Mouse (Mus musculus) hindbrain, embryonic 12.5 days (tissue): ENCODE data around the gene Msx3. TPM values are rescaled to one million over a fixed set of nuclear protein-coding genes. Genes with fewer than 3 reads are reported as not detected.

Experiments used
- ATAC-seq: fragments of 200-750 bp; cut with Nextera tagmentation; 2 replicates; pipeline ENCODE4 v1.8.0; 2017; ENCODE audit warnings: moderate TSS enrichment; ENCODE audit not compliant: low FRiP score
- H3K27ac ChIP-seq: fragments of 300-500 bp; sonication (generic); 2 replicates; pipeline ENCODE4 v1.5.1; 2016; ENCODE audit warnings: mild to moderate bottlenecking
- H3K27me3 ChIP-seq: fragments of 300-500 bp; sonication (generic); 2 replicates; pipeline ENCODE4 v1.6.1; 2016; ENCODE audit warnings: mild to moderate bottlenecking
- H3K36me3 ChIP-seq: fragments of 300-500 bp; sonication (generic); 2 replicates; pipeline ENCODE4 v1.6.1; 2016; ENCODE audit warnings: mild to moderate bottlenecking
- H3K4me1 ChIP-seq: fragments of 300-500 bp; sonication (generic); 2 replicates; pipeline ENCODE4 v1.6.1; 2016
- H3K4me2 ChIP-seq: fragments of 300-500 bp; sonication (generic); replicated peaks from 2 replicates; pipeline ENCODE4 v1.6.1; 2016; ENCODE audit warnings: mild to moderate bottlenecking
- H3K4me3 ChIP-seq: fragments of 300-500 bp; sonication (generic); 2 replicates; pipeline ENCODE4 v1.5.1; 2016; ENCODE audit warnings: mild to moderate bottlenecking
- H3K9ac ChIP-seq: fragments of 300-500 bp; sonication (generic); 2 replicates; pipeline ENCODE4 v1.6.1; 2016; ENCODE audit warnings: mild to moderate bottlenecking, moderate library complexity
- H3K9me3 ChIP-seq: fragments of 300-500 bp; sonication (generic); replicated peaks from 2 replicates; pipeline ENCODE4 v1.6.1; 2016; ENCODE audit warnings: mild to moderate bottlenecking
- WGBS: fragments of 180-500 bp; shearing (Covaris S2); methylation state at CpG from one replicate; pipeline ENCODE4 v1.1.7; 2016; 5-methylcytosine and 5-hydroxymethylcytosine counted together
- polyA plus RNA-seq: library from polyadenylated mRNA; unstranded; fragments of >200 nt; fragmentation: Nextera tagmentation; extraction: Ambion mirVana; gene quantifications from 2 replicates; pipeline ENCODE4 v1.2.1, GENCODE M21; 2016

The Msx3 gene
- polyA plus RNA-seq, 1 experiment from 2014 or later: 69.1 TPM

DNA sequence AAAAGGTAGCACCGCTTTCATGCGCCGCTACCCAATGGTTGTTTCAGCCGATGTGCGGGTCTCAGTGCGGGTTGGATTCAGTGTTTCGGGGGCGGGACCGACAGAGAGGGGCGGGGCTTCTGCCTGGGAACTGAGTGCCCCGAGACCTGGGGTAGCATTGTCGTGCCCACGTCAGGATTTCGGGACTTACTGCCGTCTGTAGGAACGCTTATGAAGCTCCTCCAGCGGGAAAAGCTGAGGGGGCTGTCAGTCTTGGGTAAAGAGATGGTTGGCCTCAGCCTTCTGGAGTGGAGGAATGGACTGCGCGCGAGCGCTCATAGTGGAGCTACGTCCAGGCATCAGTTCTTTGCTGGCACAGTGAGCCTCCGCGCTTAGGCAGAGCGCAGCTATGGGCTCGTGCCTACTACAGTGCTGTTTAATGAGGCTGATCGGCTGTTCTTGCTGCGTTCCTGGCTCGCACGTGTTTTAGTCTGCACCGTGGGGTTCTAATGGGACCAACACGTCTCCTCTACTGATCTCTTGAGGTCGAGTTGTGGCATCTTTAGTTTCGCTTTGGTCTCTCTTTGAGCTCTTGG lies 313 bp upstream of the Msx3 start:
- under 1% methylated on average over 34 of the region's 34 CpGs for WGBS
- Histone ChIP-seq H3K27ac (peak overlapping the region; percentile 71), H3K36me3 (no peaks in the 10 kb centered on the region), H3K9me3 (no peaks in the 10 kb centered on the region), H3K9ac (peak overlapping the region; percentile 58; the same call in 1 of the 2 replicates), H3K4me1 (peaks cover 33% of the 10 kb centered on the region), H3K4me3 (peak overlapping the region; percentile 54), H3K4me2 (peak overlapping the region; percentile 70), H3K27me3 (peaks cover 87% of the 10 kb centered on the region)
- peak; percentile 85 for ATAC-seq

DNA sequence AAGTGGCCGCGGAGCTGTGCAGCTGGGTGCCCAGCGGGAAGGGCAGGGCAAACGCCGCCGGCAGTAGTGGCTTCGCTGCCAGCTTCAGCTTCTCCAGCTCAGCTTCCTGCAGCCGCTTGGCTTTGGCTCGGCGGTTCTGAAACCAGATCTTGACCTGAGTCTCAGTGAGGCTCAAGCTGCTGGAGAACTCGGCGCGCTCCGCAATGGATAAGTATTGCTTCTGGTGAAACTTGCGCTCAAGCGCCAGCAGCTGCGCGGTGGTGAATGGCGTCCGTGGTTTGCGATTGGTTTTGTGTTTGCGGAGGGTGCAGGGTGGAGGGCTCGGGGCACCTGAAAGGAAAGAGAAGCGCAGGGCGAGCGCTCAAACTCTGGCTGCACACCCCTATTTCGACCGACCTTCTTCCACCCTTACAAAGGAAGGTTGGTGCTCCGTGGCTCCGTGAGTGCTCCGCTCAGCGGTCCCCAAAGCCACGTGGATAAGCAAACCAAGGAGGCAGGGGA lies 1.0 kb downstream of the Msx3 start:
- Histone ChIP-seq H3K9me3 (no peaks in the 10 kb centered on the region), H3K4me2 (peak overlapping the region; percentile 70), H3K4me3 (peak overlapping the region; percentile 54), H3K4me1 (peaks cover 33% of the 10 kb centered on the region), H3K9ac (peak overlapping the region; percentile 58), H3K36me3 (no peaks in the 10 kb centered on the region), H3K27me3 (peaks cover 84% of the 10 kb centered on the region), H3K27ac (peak overlapping the region; percentile 52; the same call in 1 of the 2 replicates)
- under 1% methylated on average over 33 of the region's 33 CpGs for WGBS
- ATAC-seq: no peak

DNA sequence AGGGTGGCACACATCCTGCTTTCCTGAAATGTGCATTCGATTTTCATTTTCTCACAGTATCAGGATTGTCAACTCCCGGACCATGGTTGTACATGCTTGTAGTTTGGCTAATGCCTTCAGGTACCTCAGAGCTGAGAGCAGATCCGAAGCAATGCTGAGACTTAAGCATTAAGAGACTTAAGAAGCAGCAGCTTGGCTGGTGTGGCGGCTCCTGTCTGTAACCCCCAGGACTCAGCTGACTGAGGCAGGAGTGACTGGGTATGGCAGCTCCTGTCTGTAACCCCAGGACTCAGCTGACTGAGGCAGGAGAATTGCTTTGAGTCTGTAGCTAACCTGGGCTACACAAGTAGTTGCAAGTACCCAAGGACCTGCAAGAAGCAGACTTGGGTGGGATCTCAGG lies 3.3 kb downstream of the Msx3 start:
- Histone ChIP-seq H3K4me3 (no peak overlapping the region), H3K4me1 (peaks cover 30% of the 10 kb centered on the region), H3K4me2 (no peak overlapping the region), H3K9ac (no peak overlapping the region), H3K27me3 (peaks cover 66% of the 10 kb centered on the region), H3K27ac (no peak overlapping the region), H3K36me3 (peaks cover 8% of the 10 kb centered on the region), H3K9me3 (no peaks in the 10 kb centered on the region)
- 81% methylated on average over 4 of the region's 4 CpGs for WGBS
- ATAC-seq: no peak

DNA sequence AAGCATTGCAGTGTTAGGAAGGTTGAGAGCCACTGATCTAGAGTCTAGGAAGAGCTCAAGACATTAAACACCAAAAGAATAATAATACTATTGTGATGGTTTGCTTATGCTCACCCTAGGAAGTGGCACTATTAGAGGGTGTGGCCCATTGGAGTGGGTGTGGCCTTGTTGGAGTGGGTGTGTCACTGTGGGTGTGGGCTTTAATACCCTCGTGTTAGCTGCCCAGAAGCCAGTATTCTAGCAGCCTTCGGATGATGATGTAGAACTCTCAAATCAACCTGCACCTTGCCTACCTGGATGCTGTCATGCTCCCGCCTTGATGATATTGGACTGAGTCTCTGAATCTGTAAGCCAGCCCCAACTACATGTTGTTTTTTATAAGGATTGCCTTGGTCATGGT lies 6.2 kb downstream of the Msx3 start:
- Histone ChIP-seq H3K4me1 (peaks cover 11% of the 10 kb centered on the region), H3K9me3 (no peaks in the 10 kb centered on the region), H3K9ac (no peak overlapping the region), H3K4me2 (no peak overlapping the region), H3K4me3 (no peak overlapping the region), H3K36me3 (peaks cover 15% of the 10 kb centered on the region), H3K27ac (no peak overlapping the region), H3K27me3 (peaks cover 38% of the 10 kb centered on the region)
- ATAC-seq: no peak
- 60% methylated on average over 3 of the region's 3 CpGs for WGBS

DNA sequence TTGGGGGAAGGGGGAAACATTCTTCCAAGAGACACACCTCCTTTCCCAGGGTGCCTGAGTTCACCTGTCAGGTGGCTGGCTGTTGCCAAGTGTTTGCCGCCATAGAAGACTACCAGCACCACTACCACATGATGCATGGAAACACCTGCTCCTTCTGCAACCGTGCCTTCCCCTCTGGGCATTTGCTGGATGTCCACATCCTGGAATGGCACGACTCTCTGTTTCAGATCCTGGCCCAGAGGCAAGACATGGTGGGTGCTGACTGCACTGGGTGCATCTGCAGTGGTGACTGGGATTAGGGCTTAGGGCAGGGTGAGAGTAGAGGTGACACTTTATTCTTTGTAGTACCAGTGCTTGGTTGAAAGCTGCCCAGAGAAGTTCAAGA lies 11.7 kb downstream of the Msx3 start:
- Histone ChIP-seq H3K4me2 (peak overlapping the region; percentile 84), H3K9me3 (no peaks in the 10 kb centered on the region), H3K4me3 (peak overlapping the region; percentile 82), H3K36me3 (peaks cover 29% of the 10 kb centered on the region), H3K4me1 (peaks cover 18% of the 10 kb centered on the region), H3K27me3 (no peaks in the 10 kb centered on the region), H3K27ac (no peak overlapping the region), H3K9ac (peak overlapping the region; percentile 85)
- no peak for ATAC-seq
- WGBS: 72% methylated on average over 3 of the region's 3 CpGs

DNA sequence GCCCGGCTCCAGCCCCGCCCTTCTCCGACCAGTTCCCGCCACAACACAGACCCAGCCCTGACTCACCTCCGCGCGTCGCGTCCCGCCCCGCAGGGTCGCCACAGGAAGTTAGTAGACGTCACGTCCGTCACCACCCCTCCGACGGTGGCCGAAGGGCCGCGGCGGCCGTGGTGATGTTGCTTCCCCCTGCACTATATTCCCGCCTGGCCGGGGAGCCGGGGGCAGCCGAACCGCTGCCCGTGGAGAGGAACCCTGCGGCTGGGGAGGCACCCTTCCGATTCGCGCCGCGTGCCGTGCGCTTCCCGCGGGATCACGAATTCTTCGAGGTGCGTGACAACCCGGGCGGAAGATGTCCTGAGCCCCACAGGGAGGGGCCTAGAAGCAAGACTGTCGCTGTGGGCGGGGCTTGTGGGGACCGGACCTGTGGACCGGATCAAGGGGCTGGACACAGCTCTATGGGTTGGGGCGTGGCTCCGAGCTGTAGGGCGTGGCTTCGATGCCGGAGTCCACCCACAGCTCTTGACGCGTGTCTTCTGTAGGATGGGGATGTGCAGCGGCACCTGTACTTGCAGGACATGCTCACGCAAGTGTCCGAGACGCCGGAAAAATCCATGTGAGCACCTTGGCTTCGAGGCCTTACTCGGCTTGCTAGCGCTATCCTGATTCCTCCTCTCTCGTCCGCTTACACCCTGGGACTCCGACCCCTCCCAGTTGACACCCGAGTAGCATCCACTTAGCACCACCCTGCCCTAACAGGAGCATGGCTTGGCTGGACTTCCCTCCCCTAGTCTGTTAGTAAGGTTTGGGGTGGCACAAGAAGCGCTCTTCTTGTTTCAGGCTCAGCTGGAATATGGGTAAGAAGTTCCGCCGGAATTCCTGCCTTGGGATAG lies 12.4 kb downstream of the Msx3 start, which contains the start of the genes Zfp511 and Tubgcp2:
Gene Zfp511, plus strand, starts transcription at position 111 of the 890 bp plus-strand sequence.
Gene Tubgcp2, minus strand, starts transcription at position 389 of the 890 bp plus-strand sequence.
- Histone ChIP-seq H3K27me3 (no peaks in the 10 kb centered on the region), H3K9me3 (no peaks in the 10 kb centered on the region), H3K9ac (peak within 1 kb of the TSS; percentile 85), H3K4me2 (peak within 1 kb of the TSS; percentile 84), H3K36me3 (peaks cover 34% of the 10 kb centered on the region), H3K27ac (peak within 1 kb of the TSS; percentile 91), H3K4me1 (peaks cover 18% of the 10 kb centered on the region), H3K4me3 (peak within 1 kb of the TSS; percentile 82)
- peak; percentile 97 for ATAC-seq
- WGBS: 2% methylated on average over 67 of the region's 69 CpGs

DNA sequence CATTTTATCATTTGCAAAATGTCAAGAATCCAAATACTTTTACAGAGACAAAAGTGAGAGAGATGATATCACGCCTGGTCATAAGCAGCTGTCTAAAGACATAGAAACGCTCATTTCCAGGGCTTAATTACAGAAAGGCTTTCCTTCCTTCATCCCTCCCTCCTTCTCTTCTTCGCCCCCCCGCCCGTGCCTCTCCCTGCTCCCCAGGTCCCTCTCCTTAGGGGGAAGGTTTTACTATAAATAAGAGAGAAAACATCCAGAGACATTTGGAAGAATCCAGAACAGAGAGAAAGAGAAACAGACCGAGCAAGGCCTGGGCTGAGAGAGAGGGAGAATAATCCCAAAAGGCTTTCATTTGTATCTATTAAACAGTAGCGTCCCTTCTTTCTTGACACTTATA lies 13.4 kb downstream of the Msx3 start:
- no peaks in the 10 kb centered on the region for H3K27me3 ChIP-seq
- H3K9ac ChIP-seq: peak overlapping the region; percentile 85
- no peak overlapping the region for H3K27ac ChIP-seq
- H3K4me1 ChIP-seq: peaks cover 18% of the 10 kb centered on the region
- no peaks in the 10 kb centered on the region for H3K9me3 ChIP-seq
- peak overlapping the region; percentile 84 for H3K4me2 ChIP-seq
- peak overlapping the region; percentile 82 for H3K4me3 ChIP-seq
- H3K36me3 ChIP-seq: peaks cover 35% of the 10 kb centered on the region
- no peak for ATAC-seq
- 20% methylated on average over 7 of the region's 7 CpGs for WGBS

DNA sequence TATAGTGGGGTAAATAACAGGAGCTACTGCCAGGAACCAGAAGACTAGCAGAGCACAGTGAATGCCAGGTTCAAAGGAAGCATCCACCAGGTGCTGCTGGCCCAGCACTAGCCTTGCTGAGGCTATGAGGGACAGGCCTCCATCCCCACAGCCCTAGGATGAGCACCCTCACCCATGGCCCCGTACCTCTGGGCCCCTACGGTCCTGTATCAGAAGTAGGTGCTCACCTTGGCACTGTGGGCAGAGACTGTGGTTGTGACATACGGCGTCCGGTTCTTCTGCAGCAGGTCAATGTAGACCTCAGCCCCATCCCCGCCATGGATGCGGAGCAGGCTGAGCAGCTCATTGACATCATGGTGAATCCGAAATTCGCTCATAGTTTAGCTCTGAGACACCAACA lies 15.5 kb downstream of the Msx3 start:
- 95% methylated on average over 9 of the region's 9 CpGs for WGBS
- H3K4me2 ChIP-seq: no peak overlapping the region
- no peak for ATAC-seq
- H3K9me3 ChIP-seq: no peaks in the 10 kb centered on the region
- no peak overlapping the region for H3K27ac ChIP-seq
- peaks cover 18% of the 10 kb centered on the region for H3K4me1 ChIP-seq
- peaks cover 49% of the 10 kb centered on the region for H3K36me3 ChIP-seq
- H3K27me3 ChIP-seq: no peaks in the 10 kb centered on the region
- H3K9ac ChIP-seq: no peak overlapping the region
- H3K4me3 ChIP-seq: no peak overlapping the region

DNA sequence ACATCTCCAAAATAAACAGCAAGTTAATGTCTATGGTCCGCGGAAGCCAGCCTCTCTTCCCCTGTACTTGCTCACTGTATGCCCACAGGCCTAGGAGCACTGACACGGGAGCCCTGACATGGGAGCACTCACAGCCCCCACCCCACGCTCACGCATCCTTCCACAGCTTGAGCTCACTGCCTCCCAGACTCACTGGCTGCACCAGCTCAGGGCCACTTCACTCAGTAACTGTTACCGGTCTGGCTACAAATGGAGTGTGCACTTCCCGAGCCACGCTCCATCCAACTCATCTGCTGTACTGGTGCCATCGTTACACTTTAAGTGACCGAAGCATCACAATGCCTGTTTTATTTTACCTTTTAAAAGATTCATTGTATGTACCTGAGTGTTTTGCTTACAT lies 16.5 kb downstream of the Msx3 start:
- Histone ChIP-seq H3K4me1 (peaks cover 17% of the 10 kb centered on the region), H3K27me3 (no peaks in the 10 kb centered on the region), H3K4me3 (no peak overlapping the region), H3K27ac (no peak overlapping the region), H3K9ac (no peak overlapping the region), H3K36me3 (peaks cover 56% of the 10 kb centered on the region), H3K9me3 (no peaks in the 10 kb centered on the region), H3K4me2 (no peak overlapping the region)
- 94% methylated on average over 10 of the region's 10 CpGs for WGBS
- ATAC-seq: no peak

DNA sequence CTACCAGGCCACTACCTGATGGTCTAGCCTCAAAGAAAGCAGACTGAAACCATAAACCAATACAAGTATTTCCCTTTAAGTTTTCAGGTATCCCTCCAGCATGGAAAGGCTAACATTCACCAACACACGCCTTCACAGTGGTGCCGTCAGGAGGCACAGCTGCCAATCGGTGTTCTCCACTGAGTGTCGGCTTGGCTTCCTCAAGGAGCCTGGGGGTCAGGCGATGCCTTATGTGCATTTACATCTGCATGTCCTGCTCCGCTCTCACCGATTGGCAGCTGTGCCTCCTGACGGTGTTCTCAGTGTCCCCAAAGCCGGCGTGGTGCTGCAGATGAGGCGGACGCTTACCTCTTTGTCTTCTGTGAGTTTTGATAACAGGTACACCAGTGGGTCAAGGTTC lies 17.1 kb downstream of the Msx3 start:
- no peak overlapping the region for H3K4me3 ChIP-seq
- no peak overlapping the region for H3K27ac ChIP-seq
- peaks cover 11% of the 10 kb centered on the region for H3K4me1 ChIP-seq
- no peaks in the 10 kb centered on the region for H3K27me3 ChIP-seq
- no peak overlapping the region for H3K4me2 ChIP-seq
- H3K36me3 ChIP-seq: peaks cover 56% of the 10 kb centered on the region
- 94% methylated on average over 12 of the region's 12 CpGs for whole genome bisulfite sequencing
- no peak for ATAC-seq
- H3K9me3 ChIP-seq: no peaks in the 10 kb centered on the region
- no peak overlapping the region for H3K9ac ChIP-seq

DNA sequence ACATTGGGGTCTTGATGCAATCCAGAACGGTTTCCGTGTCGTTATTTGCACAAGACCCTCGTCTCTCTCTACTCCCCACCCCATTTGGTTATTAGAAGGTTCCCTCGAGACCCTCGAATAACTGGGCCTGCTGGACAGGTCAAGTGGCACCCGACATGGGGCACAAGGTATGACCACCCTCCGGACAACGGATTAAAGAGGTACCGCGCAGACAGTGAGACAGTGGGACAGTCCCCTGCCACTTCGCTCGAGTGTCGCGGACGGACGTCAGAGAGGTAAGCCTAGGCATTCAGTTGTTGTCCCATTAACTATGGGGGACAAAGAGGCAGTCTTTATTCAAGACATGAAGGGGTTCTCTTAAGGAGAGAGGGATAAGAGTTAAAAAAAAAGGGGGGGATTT lies 37.6 kb downstream of the Msx3 start:
- H3K9ac ChIP-seq: no peak overlapping the region
- peaks cover 28% of the 10 kb centered on the region for H3K36me3 ChIP-seq
- H3K27me3 ChIP-seq: no peaks in the 10 kb centered on the region
- no peak overlapping the region for H3K4me3 ChIP-seq
- ATAC-seq: no peak
- 97% methylated on average over 17 of the region's 17 CpGs for WGBS
- H3K27ac ChIP-seq: no peak overlapping the region
- no peaks in the 10 kb centered on the region for H3K9me3 ChIP-seq
- no peaks in the 10 kb centered on the region for H3K4me1 ChIP-seq
- no peak overlapping the region for H3K4me2 ChIP-seq

DNA sequence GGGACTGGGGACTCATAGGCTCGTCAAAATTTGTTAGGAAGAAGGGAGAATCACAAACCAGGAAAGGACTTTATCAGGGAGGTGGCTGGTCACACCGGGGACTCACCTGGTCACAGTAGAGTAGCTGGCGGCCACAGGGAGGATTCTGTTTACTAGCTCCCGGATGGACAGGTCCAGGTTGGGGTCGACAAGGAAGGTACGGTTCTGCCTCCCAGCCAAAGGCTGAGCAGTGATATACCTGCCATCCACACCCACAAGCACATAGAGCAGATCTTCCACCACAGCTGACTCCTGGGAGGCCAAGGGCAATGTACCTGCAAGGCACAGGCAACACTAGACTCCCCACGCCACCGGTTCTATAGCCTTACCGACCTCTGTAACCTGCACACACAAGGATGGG lies 41.1 kb downstream of the Msx3 start:
- Histone ChIP-seq H3K9me3 (no peaks in the 10 kb centered on the region), H3K4me3 (no peak overlapping the region), H3K4me1 (no peaks in the 10 kb centered on the region), H3K36me3 (peaks cover 53% of the 10 kb centered on the region), H3K27me3 (no peaks in the 10 kb centered on the region), H3K9ac (no peak overlapping the region), H3K27ac (no peak overlapping the region), H3K4me2 (no peak overlapping the region)
- ATAC-seq: no peak
- 98% methylated on average over 9 of the region's 9 CpGs for WGBS
